Mouse (Mus musculus): ENCODE results near the gene Tbc1d22a. TPM values are rescaled to one million over a fixed set of nuclear protein-coding genes. Genes with fewer than 3 reads are reported as not detected.

Tbc1d22a gene
- polyA plus RNA-seq, 1 experiment from 2014 or later = 8.1 TPM

DNA sequence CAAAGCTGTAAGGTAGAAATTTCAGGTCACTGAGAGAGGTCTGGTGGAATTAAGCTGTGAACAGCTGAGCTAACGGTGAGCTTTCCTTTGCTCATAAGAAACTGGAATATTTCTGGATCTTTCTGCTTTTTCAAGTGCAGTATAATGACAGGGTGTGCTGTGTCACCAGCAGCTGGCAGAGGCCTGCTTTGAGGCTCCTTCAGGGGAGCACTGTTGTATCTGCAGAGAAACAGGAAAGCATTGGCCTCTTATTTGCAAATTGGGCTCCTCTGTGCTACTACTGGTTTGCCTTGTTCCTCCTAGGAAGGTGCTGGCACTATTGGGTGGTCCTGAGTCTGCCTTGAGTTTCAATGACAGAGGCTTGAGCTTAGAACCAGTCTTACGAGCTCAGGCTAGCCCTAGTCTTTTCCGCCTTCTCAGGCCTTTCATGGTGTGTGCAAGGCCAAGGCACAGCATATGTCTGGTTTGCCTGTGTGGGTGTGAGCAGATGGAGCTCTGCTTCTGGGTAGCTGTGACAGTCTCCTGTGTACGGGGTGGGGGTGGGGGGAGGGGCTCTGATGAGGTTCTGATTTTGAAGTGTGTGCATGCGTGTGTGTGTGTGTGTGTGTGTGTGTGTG, 95.1 kb downstream of the Tbc1d22a start:
- no peak overlapping the region for H3K9ac ChIP-seq (ENCODE audit: low read length)
- H3K36me3 ChIP-seq (ENCODE audit: control insufficient read depth, insufficient read depth, low read length) = peaks cover 4% of the 10 kb centered on the region
- H3K4me1 ChIP-seq (ENCODE audit: control insufficient read depth, insufficient read depth, low read length) = no peaks in the 10 kb centered on the region
- no peaks in the 10 kb centered on the region for H3K27me3 ChIP-seq (ENCODE audit: control insufficient read depth, insufficient read depth, low read length)
- H3K9me3 ChIP-seq (ENCODE audit: control insufficient read depth, low read length) = no peaks in the 10 kb centered on the region; the same call in 1 of the 2 replicates
- H3K4me2 ChIP-seq = no peak overlapping the region
- DNase-seq (ENCODE audit: low spot score, missing footprints) (no peak), ATAC-seq (ENCODE audit: low FRiP score) (no peak)
- H3K27ac ChIP-seq (ENCODE audit: low read depth, low read length) = no peak overlapping the region
- WGBS = 91% methylated on average over 5 of the region's 5 CpGs
- H3K4me3 ChIP-seq (ENCODE audit: low read depth, low read length) = no peak overlapping the region

DNA sequence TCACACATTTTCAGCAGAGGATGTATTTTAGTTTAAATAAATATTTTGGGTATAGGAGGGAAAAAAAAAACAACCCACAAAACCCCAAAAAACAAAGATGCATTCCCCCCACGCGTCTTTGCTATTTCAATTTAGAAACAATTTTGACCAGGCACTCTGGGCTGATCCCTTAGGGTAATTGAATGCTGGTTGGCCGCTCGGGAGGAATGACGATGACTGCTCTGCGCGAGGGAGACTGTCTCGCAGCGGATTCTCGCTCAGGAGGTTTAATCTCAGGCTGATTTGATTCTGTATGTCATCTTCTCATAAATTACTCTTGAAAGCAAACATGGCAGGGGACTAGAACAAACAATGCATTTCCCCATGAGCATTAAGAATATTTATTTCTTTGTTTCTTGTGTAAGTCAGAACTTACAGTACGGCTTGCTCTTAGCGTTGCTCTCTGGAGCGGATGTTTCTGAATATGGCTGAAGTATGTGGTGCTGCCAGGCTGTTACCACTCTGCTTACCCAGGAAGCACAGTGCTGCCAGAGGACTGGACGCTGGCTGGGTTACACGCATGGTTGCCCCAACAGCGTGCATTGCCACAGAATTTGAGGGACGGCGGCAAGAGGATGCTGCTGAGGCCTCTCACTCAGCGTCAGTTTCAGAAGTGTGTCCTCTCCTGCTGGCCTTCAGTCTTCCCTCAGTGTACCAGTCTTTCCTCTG, 106.7 kb downstream of the Tbc1d22a start:
- 82% methylated on average over 19 of the region's 19 CpGs for WGBS
- Histone ChIP-seq H3K36me3 (ENCODE audit: control insufficient read depth, insufficient read depth, low read length) (no peaks in the 10 kb centered on the region), H3K27me3 (ENCODE audit: control insufficient read depth, insufficient read depth, low read length) (no peaks in the 10 kb centered on the region), H3K27ac (ENCODE audit: low read depth, low read length) (no peak overlapping the region), H3K9me3 (ENCODE audit: control insufficient read depth, low read length) (no peaks in the 10 kb centered on the region), H3K4me3 (ENCODE audit: low read depth, low read length) (no peak overlapping the region), H3K4me2 (no peak overlapping the region), H3K4me1 (ENCODE audit: control insufficient read depth, insufficient read depth, low read length) (no peaks in the 10 kb centered on the region), H3K9ac (ENCODE audit: low read length) (no peak overlapping the region; the same call in 1 of the 2 replicates)
- DNase-seq (ENCODE audit: low spot score, missing footprints) (peak; percentile 69), ATAC-seq (ENCODE audit: low FRiP score) (no peak)

DNA sequence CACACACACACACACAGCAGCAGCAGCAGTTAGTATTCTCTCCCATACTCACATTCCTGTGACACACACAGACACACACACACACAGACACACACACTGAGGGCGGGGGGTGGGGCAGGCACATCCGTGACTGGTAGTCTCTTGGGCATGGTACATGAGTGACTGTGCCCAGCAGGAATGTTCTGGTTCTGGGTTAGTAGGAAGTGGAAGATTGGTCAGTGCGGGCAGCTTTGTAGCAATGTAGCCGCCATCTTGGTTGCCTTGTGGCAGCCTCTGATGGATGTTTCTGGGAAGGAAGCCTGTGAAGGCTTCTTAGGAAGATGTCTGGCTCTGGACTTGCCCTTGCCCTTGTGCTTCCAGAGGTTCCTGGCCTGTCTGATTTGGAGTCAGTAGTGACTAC, 112.1 kb downstream of the Tbc1d22a start:
- no peak overlapping the region for H3K9ac ChIP-seq (ENCODE audit: low read length)
- 93% methylated on average over 4 of the region's 4 CpGs for WGBS
- no peaks in the 10 kb centered on the region for H3K36me3 ChIP-seq (ENCODE audit: control insufficient read depth, insufficient read depth, low read length)
- H3K4me1 ChIP-seq (ENCODE audit: control insufficient read depth, insufficient read depth, low read length) = no peaks in the 10 kb centered on the region
- no peak for DNase-seq (ENCODE audit: low spot score, missing footprints)
- no peak overlapping the region for H3K4me3 ChIP-seq (ENCODE audit: low read depth, low read length)
- no peaks in the 10 kb centered on the region for H3K27me3 ChIP-seq (ENCODE audit: control insufficient read depth, insufficient read depth, low read length)
- H3K27ac ChIP-seq (ENCODE audit: low read depth, low read length) = no peak overlapping the region
- no peak for ATAC-seq (ENCODE audit: low FRiP score)
- H3K4me2 ChIP-seq = no peak overlapping the region
- no peaks in the 10 kb centered on the region for H3K9me3 ChIP-seq (ENCODE audit: control insufficient read depth, low read length)

DNA sequence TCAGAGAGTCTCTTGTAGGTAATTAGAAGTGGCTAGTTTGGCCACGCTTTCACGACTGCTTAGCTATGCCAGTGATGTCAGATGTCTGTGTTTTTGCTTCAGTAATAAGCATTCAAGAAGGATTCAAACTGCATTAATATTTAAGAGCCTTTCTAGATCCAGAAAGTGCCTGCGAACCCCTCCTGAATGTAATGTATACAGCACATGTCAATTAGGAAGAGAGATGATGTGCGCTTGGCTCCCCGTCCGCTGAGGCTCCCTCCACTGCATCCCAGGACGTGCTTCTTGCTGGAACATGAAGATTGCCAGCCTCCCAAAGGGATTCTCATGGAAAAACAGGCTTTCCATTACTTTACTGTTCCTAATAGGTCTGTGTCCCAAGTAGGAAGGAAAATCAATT, 115.7 kb downstream of the Tbc1d22a start:
- Histone ChIP-seq H3K27me3 (ENCODE audit: control insufficient read depth, insufficient read depth, low read length) (no peaks in the 10 kb centered on the region), H3K36me3 (ENCODE audit: control insufficient read depth, insufficient read depth, low read length) (no peaks in the 10 kb centered on the region), H3K27ac (ENCODE audit: low read depth, low read length) (no peak overlapping the region), H3K9me3 (ENCODE audit: control insufficient read depth, low read length) (no peaks in the 10 kb centered on the region), H3K4me1 (ENCODE audit: control insufficient read depth, insufficient read depth, low read length) (no peaks in the 10 kb centered on the region), H3K9ac (ENCODE audit: low read length) (no peak overlapping the region), H3K4me3 (ENCODE audit: low read depth, low read length) (no peak overlapping the region), H3K4me2 (no peak overlapping the region)
- ATAC-seq (ENCODE audit: low FRiP score) (no peak), DNase-seq (ENCODE audit: low spot score, missing footprints) (no peak)
- WGBS = 78% methylated on average over 7 of the region's 7 CpGs

DNA sequence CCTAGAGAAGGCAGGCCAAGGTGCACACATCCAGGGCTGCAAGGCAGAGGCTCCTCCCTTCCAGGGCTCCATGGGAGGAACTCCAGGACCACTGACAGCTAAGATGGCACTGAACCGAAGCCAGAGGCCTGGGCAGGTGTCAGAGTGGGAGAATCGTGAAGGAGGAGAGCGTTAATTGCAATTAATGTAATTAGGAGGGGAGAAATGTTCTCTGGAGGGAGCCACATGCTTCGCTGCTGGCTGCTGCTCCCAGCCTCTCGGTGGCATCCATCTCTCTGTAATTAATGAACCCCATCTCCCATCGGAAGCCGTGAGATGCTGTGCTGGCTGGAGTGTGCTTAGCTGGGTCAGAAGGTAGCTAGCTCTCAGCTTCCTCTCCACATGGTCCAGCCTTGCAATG, 116.2 kb downstream of the Tbc1d22a start:
- DNase-seq (ENCODE audit: low spot score, missing footprints) = no peak
- no peak overlapping the region for H3K4me3 ChIP-seq (ENCODE audit: low read depth, low read length)

DNA sequence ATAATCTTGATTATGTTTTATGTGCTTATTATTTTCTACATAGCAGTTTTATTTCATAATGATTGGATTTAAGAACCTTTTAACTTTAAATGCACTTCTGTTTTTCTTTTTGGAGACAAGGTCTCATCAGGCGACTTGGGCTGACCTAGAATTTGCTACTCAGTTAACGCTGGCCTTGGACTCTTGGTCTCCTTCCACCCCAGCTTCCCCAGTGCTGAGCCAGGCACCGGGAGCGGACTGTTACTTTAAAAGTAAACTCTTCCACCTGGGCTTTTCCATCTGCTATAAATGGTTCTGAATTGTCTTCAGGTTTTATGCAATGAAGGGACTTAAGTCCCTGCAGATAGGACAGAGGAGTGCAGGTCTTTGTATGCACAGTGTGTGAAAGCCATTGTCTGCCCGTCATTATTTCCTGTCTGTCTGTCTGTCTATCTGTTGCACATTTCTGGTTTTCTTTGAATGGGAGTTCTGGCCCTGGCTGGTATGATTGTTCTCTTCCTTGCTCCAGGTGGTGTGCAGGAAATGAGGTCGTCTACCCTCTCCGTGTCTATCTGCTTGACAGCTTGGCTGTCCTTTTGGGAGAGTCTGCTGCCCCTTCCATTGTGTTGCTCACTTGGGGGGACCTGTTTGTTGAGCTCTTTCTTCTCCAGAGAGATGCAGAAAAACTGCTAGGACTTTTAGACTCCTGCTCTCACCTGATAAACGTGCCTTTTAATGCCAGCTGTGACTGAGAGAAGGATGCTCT, 117.4 kb downstream of the Tbc1d22a start:
- no peaks in the 10 kb centered on the region for H3K9me3 ChIP-seq (ENCODE audit: control insufficient read depth, low read length)
- H3K9ac ChIP-seq (ENCODE audit: low read length) = no peak overlapping the region
- 72% methylated on average over 8 of the region's 8 CpGs for WGBS
- H3K27me3 ChIP-seq (ENCODE audit: control insufficient read depth, insufficient read depth, low read length) = no peaks in the 10 kb centered on the region
- no peak for ATAC-seq (ENCODE audit: low FRiP score)
- H3K4me1 ChIP-seq (ENCODE audit: control insufficient read depth, insufficient read depth, low read length) = no peaks in the 10 kb centered on the region
- no peak overlapping the region for H3K4me2 ChIP-seq
- no peaks in the 10 kb centered on the region for H3K36me3 ChIP-seq (ENCODE audit: control insufficient read depth, insufficient read depth, low read length)
- no peak for DNase-seq (ENCODE audit: low spot score, missing footprints)
- H3K4me3 ChIP-seq (ENCODE audit: low read depth, low read length) = no peak overlapping the region
- no peak overlapping the region for H3K27ac ChIP-seq (ENCODE audit: low read depth, low read length)

More for the DNA sequence above, 116.2 kb downstream of the Tbc1d22a start:
- ATAC-seq (ENCODE audit: low FRiP score) = no peak
- Histone ChIP-seq H3K9me3 (ENCODE audit: control insufficient read depth, low read length) (no peaks in the 10 kb centered on the region), H3K36me3 (ENCODE audit: control insufficient read depth, insufficient read depth, low read length) (no peaks in the 10 kb centered on the region), H3K27ac (ENCODE audit: low read depth, low read length) (no peak overlapping the region), H3K27me3 (ENCODE audit: control insufficient read depth, insufficient read depth, low read length) (no peaks in the 10 kb centered on the region), H3K4me1 (ENCODE audit: control insufficient read depth, insufficient read depth, low read length) (no peaks in the 10 kb centered on the region), H3K4me2 (no peak overlapping the region), H3K9ac (ENCODE audit: low read length) (no peak overlapping the region)
- 80% methylated on average over 7 of the region's 7 CpGs for WGBS

DNA sequence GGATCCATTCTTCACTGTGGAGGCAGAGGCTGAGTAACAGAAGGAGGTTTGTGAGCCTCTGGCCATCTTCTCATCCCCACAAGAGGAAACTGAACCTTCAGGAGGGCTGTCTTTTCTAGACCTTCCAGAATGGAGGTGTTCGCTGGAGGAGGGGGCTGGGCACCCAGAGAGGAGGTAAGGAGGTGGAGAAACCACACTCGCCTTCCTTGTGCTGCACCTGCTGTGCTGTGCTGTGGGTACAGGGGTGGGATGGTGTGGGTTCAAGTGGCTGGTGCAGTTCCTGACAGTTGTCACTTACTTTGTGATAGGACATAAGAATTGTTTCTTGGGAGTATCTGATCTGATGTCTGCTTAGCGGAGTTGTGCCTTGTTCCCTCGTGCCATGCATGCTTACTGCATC, 118.9 kb downstream of the Tbc1d22a start:
- Histone ChIP-seq H3K9me3 (ENCODE audit: control insufficient read depth, low read length) (no peaks in the 10 kb centered on the region), H3K9ac (ENCODE audit: low read length) (no peak overlapping the region), H3K4me2 (no peak overlapping the region), H3K27me3 (ENCODE audit: control insufficient read depth, insufficient read depth, low read length) (no peaks in the 10 kb centered on the region), H3K4me1 (ENCODE audit: control insufficient read depth, insufficient read depth, low read length) (no peaks in the 10 kb centered on the region), H3K27ac (ENCODE audit: low read depth, low read length) (no peak overlapping the region), H3K36me3 (ENCODE audit: control insufficient read depth, insufficient read depth, low read length) (no peaks in the 10 kb centered on the region), H3K4me3 (ENCODE audit: low read depth, low read length) (no peak overlapping the region)
- DNase-seq (ENCODE audit: low spot score, missing footprints) = no peak
- ATAC-seq (ENCODE audit: low FRiP score) = no peak
- WGBS = 93% methylated on average over 4 of the region's 4 CpGs

DNA sequence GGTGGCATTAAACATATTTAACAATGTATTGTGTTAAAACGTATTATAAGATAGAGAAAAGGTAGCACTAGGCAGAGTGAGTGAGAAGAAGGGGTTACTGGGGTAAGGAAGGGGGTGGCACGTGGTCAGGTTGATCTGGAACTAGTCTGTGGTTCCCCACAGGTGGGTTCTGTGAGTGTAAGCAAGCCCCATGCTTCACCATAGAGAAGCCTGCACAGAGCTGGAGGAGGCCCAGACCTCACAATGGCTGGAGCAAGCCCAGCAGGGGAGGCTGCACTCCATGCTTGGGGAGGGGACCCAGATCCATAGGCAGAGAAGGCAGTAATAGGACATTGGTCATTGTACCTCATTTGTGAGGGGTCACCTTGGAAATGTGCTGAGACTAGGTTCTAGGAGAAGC, 119.3 kb downstream of the Tbc1d22a start:
- no peak overlapping the region for H3K4me2 ChIP-seq
- H3K27me3 ChIP-seq (ENCODE audit: control insufficient read depth, insufficient read depth, low read length) = no peaks in the 10 kb centered on the region
- WGBS = 74% methylated on average over 2 of the region's 2 CpGs
- DNase-seq (ENCODE audit: low spot score, missing footprints) = no peak
- H3K36me3 ChIP-seq (ENCODE audit: control insufficient read depth, insufficient read depth, low read length) = no peaks in the 10 kb centered on the region
- no peak overlapping the region for H3K4me3 ChIP-seq (ENCODE audit: low read depth, low read length)
- no peak for ATAC-seq (ENCODE audit: low FRiP score)
- no peak overlapping the region for H3K9ac ChIP-seq (ENCODE audit: low read length)
- no peaks in the 10 kb centered on the region for H3K9me3 ChIP-seq (ENCODE audit: control insufficient read depth, low read length)
- H3K27ac ChIP-seq (ENCODE audit: low read depth, low read length) = no peak overlapping the region
- no peaks in the 10 kb centered on the region for H3K4me1 ChIP-seq (ENCODE audit: control insufficient read depth, insufficient read depth, low read length)

DNA sequence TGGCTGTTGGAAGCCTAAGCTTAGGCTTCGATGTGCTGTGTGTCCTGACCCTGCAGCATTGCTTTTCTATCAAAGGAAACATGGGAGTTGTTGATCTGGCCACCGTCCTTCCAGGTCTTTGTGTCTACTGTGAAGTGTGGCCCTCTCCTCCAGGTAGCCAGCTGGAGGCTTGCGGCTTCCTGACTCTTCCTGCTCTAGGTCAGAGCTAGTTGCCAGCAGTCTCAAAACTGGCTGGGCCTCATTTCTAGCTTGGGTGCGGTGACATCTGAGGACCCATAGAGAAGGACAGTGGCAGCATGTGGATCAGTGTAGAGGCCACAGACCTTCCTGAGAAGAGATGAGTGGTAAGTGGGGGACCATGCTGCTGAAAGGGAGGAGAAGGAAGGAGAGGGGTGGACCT, 120.0 kb downstream of the Tbc1d22a start:
- Histone ChIP-seq H3K36me3 (ENCODE audit: control insufficient read depth, insufficient read depth, low read length) (no peaks in the 10 kb centered on the region), H3K4me1 (ENCODE audit: control insufficient read depth, insufficient read depth, low read length) (no peaks in the 10 kb centered on the region), H3K4me3 (ENCODE audit: low read depth, low read length) (no peak overlapping the region), H3K27ac (ENCODE audit: low read depth, low read length) (no peak overlapping the region), H3K4me2 (no peak overlapping the region), H3K9ac (ENCODE audit: low read length) (no peak overlapping the region), H3K9me3 (ENCODE audit: control insufficient read depth, low read length) (no peaks in the 10 kb centered on the region), H3K27me3 (ENCODE audit: control insufficient read depth, insufficient read depth, low read length) (no peaks in the 10 kb centered on the region)
- 89% methylated on average over 4 of the region's 4 CpGs for WGBS
- no peak for DNase-seq (ENCODE audit: low spot score, missing footprints)
- ATAC-seq (ENCODE audit: low FRiP score) = no peak

Measured in midbrain, embryonic 11.5 days (tissue).